Mouse (Mus musculus) forebrain, embryonic 13.5 days (tissue): ENCODE results near the gene Gng5. TPM values are rescaled to one million over a fixed set of nuclear protein-coding genes. Genes with fewer than 3 reads are reported as not detected.

Source experiments
- ATAC-seq: fragments of 200-750 bp; cut with Nextera tagmentation; 2 replicates; pipeline ENCODE4 v1.8.0; 2017
- H3K27ac ChIP-seq: fragments of 300-500 bp; sonication (generic); 2 replicates; pipeline ENCODE4 v1.5.1; 2015; ENCODE audit warnings: inconsistent platforms, mild to moderate bottlenecking, moderate library complexity
- H3K27me3 ChIP-seq: fragments of 300-500 bp; sonication (generic); 2 replicates; pipeline ENCODE4 v1.6.1; 2015; ENCODE audit warnings: mild to moderate bottlenecking, inconsistent platforms
- H3K36me3 ChIP-seq: fragments of 300-500 bp; sonication (generic); 2 replicates; pipeline ENCODE4 v1.6.1; 2015; ENCODE audit warnings: mild to moderate bottlenecking, inconsistent platforms; ENCODE audit not compliant: poor library complexity, severe bottlenecking
- H3K4me1 ChIP-seq: fragments of 300-500 bp; sonication (generic); 2 replicates; pipeline ENCODE4 v1.6.1; 2015; ENCODE audit warnings: inconsistent platforms
- H3K4me2 ChIP-seq: fragments of 300-500 bp; sonication (generic); 2 replicates; pipeline ENCODE4 v1.6.1; 2015; ENCODE audit warnings: inconsistent platforms, mild to moderate bottlenecking, moderate library complexity
- H3K4me3 ChIP-seq: fragments of 300-500 bp; sonication (generic); 2 replicates; pipeline ENCODE4 v1.5.1; 2015; ENCODE audit warnings: mild to moderate bottlenecking, inconsistent platforms
- H3K9ac ChIP-seq: fragments of 300-500 bp; sonication (generic); 2 replicates; pipeline ENCODE4 v1.6.1; 2015; ENCODE audit warnings: mild to moderate bottlenecking, inconsistent platforms
- H3K9me3 ChIP-seq: fragments of 300-500 bp; sonication (generic); replicated peaks from 2 replicates; pipeline ENCODE4 v1.6.1; 2016; ENCODE audit warnings: inconsistent platforms
- WGBS: fragments of 180-500 bp; shearing (Covaris S2); methylation state at CpG from one replicate; pipeline ENCODE4 v1.1.7; 2015; 5-methylcytosine and 5-hydroxymethylcytosine counted together
- polyA plus RNA-seq: library from polyadenylated mRNA; unstranded; fragments of >200 nt; fragmentation: Nextera tagmentation; extraction: Ambion mirVana; gene quantifications from 2 replicates; pipeline ENCODE4 v1.2.1, GENCODE M21; 2015

Gng5 gene
- polyA plus RNA-seq, 1 experiment from 2014 or later: 826 TPM

GRCm38 (mm10) chr3:146500003-146500809 lies 599 bp downstream of the Gng5 start:
- Histone ChIP-seq H3K9me3 (no peaks in the 10 kb centered on the region), H3K4me3 (peak overlapping the region; percentile 84), H3K9ac (peak overlapping the region; percentile 89), H3K27me3 (no peaks in the 10 kb centered on the region), H3K4me1 (peaks cover 21% of the 10 kb centered on the region), H3K4me2 (peak overlapping the region; percentile 71), H3K27ac (peak overlapping the region; percentile 75), H3K36me3 (peaks cover 17% of the 10 kb centered on the region)
- ATAC-seq: peak; percentile 80; the same call in 1 of the 2 replicates
- WGBS: under 1% methylated on average over 40 of the region's 57 CpGs

DNA sequence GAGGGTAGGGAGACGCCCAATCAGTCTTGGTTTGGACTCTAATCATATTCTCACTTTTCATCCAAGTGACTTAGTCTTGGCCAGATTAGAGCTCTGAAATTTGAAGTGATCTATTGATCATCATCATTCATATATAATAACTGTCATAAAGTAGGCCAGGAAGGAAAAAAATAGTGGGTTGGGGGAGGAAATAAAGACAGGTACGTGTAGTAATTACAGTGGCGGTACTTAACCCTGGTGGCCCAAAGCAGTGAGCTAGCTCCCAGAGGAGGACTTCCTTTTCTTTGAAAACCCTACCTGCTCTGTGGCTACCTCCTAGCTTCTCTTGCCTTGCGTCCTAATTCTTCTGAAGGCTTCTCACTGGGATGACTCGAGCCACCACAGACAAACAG lies 1.2 kb downstream of the Gng5 start:
- 9% methylated on average over 5 of the region's 5 CpGs for WGBS
- Histone ChIP-seq H3K27me3 (no peaks in the 10 kb centered on the region), H3K36me3 (peaks cover 22% of the 10 kb centered on the region), H3K4me2 (peak overlapping the region; percentile 71), H3K9ac (peak overlapping the region; percentile 89), H3K4me1 (peaks cover 21% of the 10 kb centered on the region), H3K4me3 (peak overlapping the region; percentile 84), H3K9me3 (no peaks in the 10 kb centered on the region), H3K27ac (no peak overlapping the region)
- ATAC-seq: no peak

GRCm38 (mm10) chr3:146501601-146502123 lies 2.1 kb downstream of the Gng5 start:
- WGBS: 59% methylated on average over 5 of the region's 5 CpGs
- Histone ChIP-seq H3K4me3 (peak overlapping the region; percentile 84), H3K4me2 (peak overlapping the region; percentile 71), H3K9me3 (no peaks in the 10 kb centered on the region), H3K9ac (peak overlapping the region; percentile 89), H3K36me3 (peaks cover 28% of the 10 kb centered on the region), H3K27me3 (no peaks in the 10 kb centered on the region), H3K4me1 (peaks cover 21% of the 10 kb centered on the region), H3K27ac (no peak overlapping the region)
- ATAC-seq: no peak

DNA sequence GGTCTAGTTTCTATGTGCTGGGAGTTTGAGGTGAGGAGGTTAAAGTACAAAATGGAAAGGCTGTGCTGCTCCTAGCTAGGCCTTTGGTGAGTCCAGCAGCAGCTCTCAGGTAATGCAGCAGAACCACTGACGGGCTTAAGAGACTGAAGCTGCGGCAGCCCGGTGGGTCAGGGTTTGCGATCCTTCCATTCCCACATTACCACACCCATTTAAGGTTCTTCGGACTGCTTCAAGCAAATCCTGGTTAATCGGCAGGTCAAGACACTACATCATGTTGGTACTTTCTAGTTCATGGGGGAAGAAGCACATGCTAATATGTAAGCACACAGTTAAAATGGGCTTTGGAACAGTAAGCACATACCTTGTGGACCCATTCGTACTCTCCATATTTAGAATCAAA lies 7.1 kb downstream of the Gng5 start:
- Histone ChIP-seq H3K4me1 (peaks cover 9% of the 10 kb centered on the region), H3K27ac (no peak overlapping the region), H3K9me3 (no peaks in the 10 kb centered on the region), H3K27me3 (no peaks in the 10 kb centered on the region), H3K4me2 (no peak overlapping the region), H3K4me3 (no peak overlapping the region), H3K36me3 (peaks cover 73% of the 10 kb centered on the region), H3K9ac (no peak overlapping the region)
- 97% methylated on average over 7 of the region's 7 CpGs for WGBS
- no peak for ATAC-seq

DNA sequence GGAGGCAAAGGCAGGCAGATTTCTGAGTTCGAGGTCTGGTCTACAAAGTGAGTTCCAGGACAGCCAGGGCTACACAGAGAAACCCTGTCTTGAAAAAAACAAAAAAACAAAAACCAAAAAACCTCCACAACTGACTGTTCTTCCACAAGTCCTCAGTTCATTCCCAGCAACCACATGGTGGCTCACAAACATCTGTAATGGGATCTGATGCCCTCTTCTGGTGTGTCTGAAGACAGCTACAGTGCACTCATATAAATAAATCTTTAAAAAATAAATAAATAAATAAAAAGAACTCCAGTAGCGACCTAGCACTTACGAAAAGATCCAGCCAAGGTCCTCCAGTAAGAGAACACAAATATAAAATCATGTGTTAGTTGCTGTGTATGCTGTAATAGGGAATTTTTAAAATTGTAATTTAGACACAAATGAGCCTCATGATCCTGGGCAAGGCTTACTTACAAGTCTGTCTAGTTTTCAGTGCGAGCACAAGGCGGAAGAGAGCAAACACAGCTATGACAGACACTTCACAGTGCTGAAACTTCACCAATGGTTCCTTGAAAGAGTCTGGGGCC lies 20.7 kb downstream of the Gng5 start:
- ATAC-seq: peak; percentile 16
- H3K9ac ChIP-seq: peak overlapping the region; percentile 80
- H3K4me1 ChIP-seq: peaks cover 9% of the 10 kb centered on the region
- 41% methylated on average over 5 of the region's 5 CpGs for WGBS
- H3K27me3 ChIP-seq: no peaks in the 10 kb centered on the region
- peak overlapping the region; percentile 80 for H3K4me3 ChIP-seq
- peaks cover 28% of the 10 kb centered on the region for H3K36me3 ChIP-seq
- H3K27ac ChIP-seq: peak overlapping the region; percentile 95
- H3K9me3 ChIP-seq: no peaks in the 10 kb centered on the region
- H3K4me2 ChIP-seq: peak overlapping the region; percentile 80

DNA sequence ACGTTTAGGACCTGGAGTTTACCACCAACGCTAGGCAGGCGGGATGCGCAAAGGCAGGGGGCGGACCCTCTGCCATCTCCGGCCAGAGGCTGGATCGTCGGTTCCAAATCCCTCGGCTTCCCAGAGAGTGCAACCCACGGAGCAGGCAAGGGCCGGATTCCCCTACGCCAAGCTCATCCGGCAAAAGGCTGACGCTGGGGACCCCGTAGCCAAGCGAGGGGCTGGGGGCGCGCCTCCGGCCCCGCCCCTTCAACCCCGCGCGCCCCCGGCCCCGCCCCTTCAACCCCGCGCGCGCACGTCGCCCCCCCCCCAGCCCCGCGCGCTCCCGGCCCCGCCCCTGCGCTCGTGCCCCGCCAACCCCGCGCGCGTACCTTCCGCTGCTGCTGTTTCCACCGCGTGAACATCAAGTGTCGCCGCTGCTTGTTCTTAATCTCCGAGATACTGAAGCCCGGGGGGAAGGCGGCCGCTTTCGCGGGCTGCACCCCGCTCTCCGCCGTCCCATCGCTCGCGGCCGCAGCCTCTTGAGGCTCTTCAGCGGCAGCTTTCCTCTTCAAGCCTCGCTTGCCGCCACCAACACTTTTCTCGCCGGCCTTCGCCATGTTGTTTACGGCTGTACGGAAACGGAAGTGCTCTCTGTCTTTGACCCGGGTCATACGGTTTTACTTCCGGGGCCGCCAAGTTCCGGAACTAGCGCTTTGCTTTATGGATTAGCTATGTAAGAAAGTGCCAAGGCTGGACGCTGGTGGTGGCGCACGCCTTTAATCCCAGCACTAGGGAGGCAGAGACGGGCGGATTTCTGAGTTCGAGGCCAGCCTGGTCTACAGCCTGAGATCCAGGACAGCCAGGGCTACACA lies 21.4 kb downstream of the Gng5 start, which contains the start of gene Rpf1:
Rpf1 (minus strand) TSS at position 632 of the 854 bp plus-strand sequence.
- peak within 1 kb of the TSS; percentile 80 for H3K4me3 ChIP-seq
- H3K9me3 ChIP-seq: no peaks in the 10 kb centered on the region
- H3K4me2 ChIP-seq: peak within 1 kb of the TSS; percentile 80
- peak within 1 kb of the TSS; percentile 80 for H3K9ac ChIP-seq
- WGBS: under 1% methylated on average over 50 of the region's 82 CpGs
- no peaks in the 10 kb centered on the region for H3K27me3 ChIP-seq
- peaks cover 21% of the 10 kb centered on the region for H3K36me3 ChIP-seq
- peak; percentile 96 for ATAC-seq
- H3K27ac ChIP-seq: peak within 1 kb of the TSS; percentile 95
- peaks cover 9% of the 10 kb centered on the region for H3K4me1 ChIP-seq

- Histone ChIP-seq H3K36me3 (peaks cover 21% of the 10 kb centered on the region), H3K4me3 (peak overlapping the region; percentile 80), H3K27me3 (no peaks in the 10 kb centered on the region), H3K4me1 (peaks cover 9% of the 10 kb centered on the region), H3K9me3 (no peaks in the 10 kb centered on the region), H3K4me2 (peak overlapping the region; percentile 80), H3K9ac (peak overlapping the region; percentile 80), H3K27ac (peak overlapping the region; percentile 95)
- ATAC-seq: peak; percentile 29
- 21% methylated on average over 8 of the region's 8 CpGs for WGBS
These were observed 22.0 kb downstream of the Gng5 start for GRCm38 (mm10) chr3:146521652-146522020.

DNA sequence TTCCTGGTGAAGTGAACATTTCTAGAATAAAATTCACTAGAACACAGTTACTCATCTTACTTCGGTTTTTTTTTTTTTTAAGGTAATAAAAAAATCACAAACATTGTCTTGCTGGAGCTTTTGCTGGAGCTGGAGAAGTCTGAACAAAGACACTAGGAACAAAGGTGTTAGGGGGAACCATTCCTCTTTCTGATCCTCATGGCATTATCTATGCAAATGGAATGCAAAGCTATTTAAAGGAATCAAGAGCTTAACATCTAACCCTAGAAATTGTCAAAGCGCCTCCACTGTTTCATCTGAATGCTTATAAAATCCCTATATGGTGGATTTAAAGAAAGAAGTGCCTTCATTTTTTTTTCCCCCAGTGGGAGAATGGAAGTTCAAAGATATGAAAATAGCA lies 28.7 kb downstream of the Gng5 start:
- ATAC-seq: no peak
- Histone ChIP-seq H3K4me2 (no peak overlapping the region), H3K9ac (no peak overlapping the region), H3K4me3 (no peak overlapping the region), H3K27me3 (no peaks in the 10 kb centered on the region), H3K9me3 (no peaks in the 10 kb centered on the region), H3K36me3 (no peaks in the 10 kb centered on the region), H3K27ac (no peak overlapping the region), H3K4me1 (no peaks in the 10 kb centered on the region)
- WGBS: 33% methylated on average over 2 of the region's 2 CpGs

DNA sequence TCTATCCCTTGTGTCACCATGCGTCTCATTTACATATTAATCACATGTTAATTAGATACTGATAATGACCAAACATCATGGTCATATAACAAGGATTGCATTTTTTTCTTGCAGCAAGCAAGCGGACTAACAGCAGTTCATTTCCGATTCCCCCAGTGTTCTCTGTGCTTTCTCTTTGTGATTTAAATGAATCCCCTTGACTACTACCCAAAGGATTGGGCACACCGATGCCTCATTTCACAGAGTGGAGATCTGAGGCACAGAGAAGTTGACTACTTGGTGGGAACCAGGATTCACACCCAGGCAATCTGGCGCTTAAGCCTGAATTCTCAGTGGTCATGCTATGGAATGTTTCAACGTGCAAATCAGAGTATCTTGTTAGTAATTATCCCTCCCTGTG lies 35.4 kb downstream of the Gng5 start:
- H3K9ac ChIP-seq: no peak overlapping the region
- H3K36me3 ChIP-seq: no peaks in the 10 kb centered on the region
- no peaks in the 10 kb centered on the region for H3K9me3 ChIP-seq
- no peak overlapping the region for H3K27ac ChIP-seq
- H3K4me3 ChIP-seq: no peak overlapping the region
- no peaks in the 10 kb centered on the region for H3K27me3 ChIP-seq
- no peak overlapping the region for H3K4me2 ChIP-seq
- WGBS: 49% methylated on average over 6 of the region's 6 CpGs
- ATAC-seq: no peak
- H3K4me1 ChIP-seq: no peaks in the 10 kb centered on the region

DNA sequence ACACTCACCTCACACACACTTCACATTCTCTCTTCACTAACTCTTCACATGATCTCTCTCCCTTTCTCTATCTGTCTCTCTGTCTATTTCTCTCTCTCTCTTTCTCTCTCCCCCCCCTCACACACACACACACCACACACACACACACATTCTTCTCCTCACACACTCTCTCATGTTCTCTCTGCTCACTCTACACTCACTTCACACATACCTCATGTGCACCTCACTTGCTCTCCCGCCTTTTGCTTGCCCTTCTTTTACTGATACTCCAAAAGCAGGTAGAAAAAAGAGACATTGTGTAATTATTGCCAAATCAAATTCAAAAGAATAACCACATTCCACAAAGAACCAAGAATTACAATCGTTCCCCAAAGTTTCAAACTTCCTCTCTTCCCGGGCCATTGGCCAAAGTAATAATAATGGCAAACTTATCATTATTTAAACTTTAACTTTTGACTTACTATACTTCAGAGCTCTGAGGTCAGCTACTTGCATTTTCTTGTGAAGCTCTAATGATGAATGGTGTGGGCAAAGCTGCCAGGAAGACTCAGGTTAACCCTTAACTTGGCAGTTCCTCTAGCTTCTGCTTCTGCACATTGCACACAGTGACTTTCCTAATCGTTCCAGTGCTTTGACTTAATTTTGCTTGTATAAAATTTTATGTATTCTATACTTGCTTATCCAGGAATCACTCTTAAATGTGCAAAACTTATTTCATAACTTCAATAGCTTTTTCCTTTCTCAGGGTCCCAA lies 41.1 kb downstream of the Gng5 start:
- H3K4me3 ChIP-seq: no peak overlapping the region
- 86% methylated on average over 4 of the region's 4 CpGs for WGBS
- H3K4me1 ChIP-seq: no peaks in the 10 kb centered on the region
- H3K9me3 ChIP-seq: no peaks in the 10 kb centered on the region
- H3K36me3 ChIP-seq: no peaks in the 10 kb centered on the region
- no peak for ATAC-seq
- H3K27me3 ChIP-seq: no peaks in the 10 kb centered on the region
- no peak overlapping the region for H3K4me2 ChIP-seq
- H3K27ac ChIP-seq: no peak overlapping the region
- H3K9ac ChIP-seq: no peak overlapping the region

DNA sequence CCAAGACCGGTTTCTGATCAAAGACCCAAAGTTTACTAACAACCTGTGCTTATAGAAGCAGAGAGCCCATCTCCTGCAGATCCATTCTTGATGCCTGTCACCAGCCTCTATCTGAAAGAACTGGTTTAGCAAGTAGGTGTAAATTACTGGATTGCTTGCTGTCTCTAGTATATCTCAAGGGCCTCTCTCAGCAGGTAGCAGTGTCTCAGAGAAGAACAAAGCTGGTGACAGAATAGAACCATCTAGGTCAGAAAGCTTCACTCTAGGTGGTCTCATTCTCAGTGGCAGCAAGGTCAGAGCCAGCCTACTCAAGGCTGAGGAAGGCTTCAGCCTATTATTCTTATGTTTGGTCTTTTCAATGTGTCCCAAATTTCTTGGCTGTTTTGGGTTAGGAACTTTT lies 44.0 kb downstream of the Gng5 start:
- Histone ChIP-seq H3K27ac (no peak overlapping the region), H3K27me3 (no peaks in the 10 kb centered on the region), H3K9ac (no peak overlapping the region), H3K9me3 (no peaks in the 10 kb centered on the region), H3K4me1 (no peaks in the 10 kb centered on the region), H3K4me2 (no peak overlapping the region), H3K36me3 (no peaks in the 10 kb centered on the region), H3K4me3 (no peak overlapping the region)
- ATAC-seq: no peak
- WGBS: 50% methylated on average over 1 of the region's 1 CpGs
